Mouse (Mus musculus) liver, adult (tissue): ENCODE results near the gene Cand1.
A peak's percentile ranks its signal among the peaks of the same experiment; 100 is the strongest.

Source experiments
- GATA4 ChIP-seq: IDR thresholded peaks from 2 replicates; pipeline ENCODE4 v1.6.1; 2014; ENCODE audit warnings: mild to moderate bottlenecking, low read length; ENCODE audit not compliant: insufficient replicate concordance

Gene Cand1

GRCm38 (mm10) chr10:119221631-119222030 is 18.2 kb downstream of the Cand1 start:
- TF ChIP-seq GATA4: no peak

GRCm38 (mm10) chr10:119219415-119219814 is 20.4 kb downstream of the Cand1 start:
- TF ChIP-seq GATA4: no peak

GRCm38 (mm10) chr10:119218274-119219080 is 21.4 kb downstream of the Cand1 start:
- no peak for TF ChIP-seq GATA4

- TF ChIP-seq GATA4: no peak
Measured at GRCm38 (mm10) chr10:119212443-119212842, 27.4 kb downstream of the Cand1 start.

- no peak for TF ChIP-seq GATA4
Measured at GRCm38 (mm10) chr10:119211251-119211650, 28.6 kb downstream of the Cand1 start.

GRCm38 (mm10) chr10:119206309-119206932 is 33.4 kb downstream of the Cand1 start:
- TF ChIP-seq GATA4: no peak

GRCm38 (mm10) chr10:119205229-119205628 is 34.6 kb downstream of the Cand1 start:
- TF ChIP-seq GATA4: no peak

- no peak for TF ChIP-seq GATA4
Measured at GRCm38 (mm10) chr10:119204334-119204946, 35.4 kb downstream of the Cand1 start.

- peak; percentile 55; the same call in 1 of the 2 replicates for TF ChIP-seq GATA4
Measured at GRCm38 (mm10) chr10:119199864-119200263, 40.0 kb downstream of the Cand1 start.

GRCm38 (mm10) chr10:119198186-119198880 is 41.5 kb downstream of the Cand1 start:
- no peak for TF ChIP-seq GATA4

- TF ChIP-seq GATA4: no peak
Measured at GRCm38 (mm10) chr10:119197621-119198150, 42.2 kb downstream of the Cand1 start.

GRCm38 (mm10) chr10:119192598-119193372 is 47.1 kb downstream of the Cand1 start:
- peak; percentile 95 for TF ChIP-seq GATA4

GRCm38 (mm10) chr10:119187720-119188119 is 52.1 kb downstream of the Cand1 start:
- no peak for TF ChIP-seq GATA4

- no peak for TF ChIP-seq GATA4
Measured at GRCm38 (mm10) chr10:119169656-119170055, 70.2 kb downstream of the Cand1 start.

GRCm38 (mm10) chr10:119169237-119169636 is 70.6 kb downstream of the Cand1 start:
- no peak for TF ChIP-seq GATA4

- no peak for TF ChIP-seq GATA4
Measured at GRCm38 (mm10) chr10:119168791-119169190, 71.1 kb downstream of the Cand1 start.
